Mouse (Mus musculus) midbrain, embryonic 14.5 days (tissue): ENCODE measurements at regions not wholly inside any gene's neighbourhood (a gene's known extent, or its start where the extent isn't known, plus 50 kb on each side); places are given as distances from the start of the nearest gene placed in this dataset.
"Not testable (repeated sequence)": the region's sequence is repeated elsewhere in the genome, so short reads cannot be mapped to it uniquely, and the experiment has no call there.

ENCODE experiments used
- ATAC-seq: fragments of 200-750 bp; cut with Nextera tagmentation; 2 replicates; pipeline ENCODE4 v1.8.0; 2017; ENCODE audit warnings: moderate number of reproducible peaks, moderate library complexity; ENCODE audit not compliant: low FRiP score, low TSS enrichment
- DNase-seq: peaks from one replicate; pipeline ENCODE4 v3.0.0-alpha.2; 2015
- H3K27ac ChIP-seq: fragments of 300-500 bp; sonication (generic); replicated peaks from 2 replicates; pipeline ENCODE4 v1.5.1; 2014; ENCODE audit warnings: mild to moderate bottlenecking, low read depth, low read length, moderate library complexity
- H3K27me3 ChIP-seq: fragments of 300-500 bp; sonication (generic); 2 replicates; pipeline ENCODE4 v1.6.1; 2014; ENCODE audit warnings: low read length, control low read depth, mixed read lengths; ENCODE audit not compliant: control insufficient read depth, insufficient read depth
- H3K36me3 ChIP-seq: fragments of 300-500 bp; sonication (generic); 2 replicates; pipeline ENCODE4 v1.6.1; 2014; ENCODE audit warnings: low read length, control low read depth; ENCODE audit not compliant: control insufficient read depth, insufficient read depth
- H3K4me1 ChIP-seq: fragments of 300-500 bp; sonication (generic); 2 replicates; pipeline ENCODE4 v1.6.1; 2014; ENCODE audit warnings: mild to moderate bottlenecking, antibody characterized with exemption, low read length, control low read depth; ENCODE audit not compliant: control insufficient read depth, insufficient read depth
- H3K4me2 ChIP-seq: fragments of 300-500 bp; sonication (generic); 2 replicates; pipeline ENCODE4 v1.6.1; 2014; ENCODE audit warnings: mild to moderate bottlenecking, low read length, moderate library complexity
- H3K4me3 ChIP-seq: fragments of 300-500 bp; sonication (generic); replicated peaks from 2 replicates; pipeline ENCODE4 v1.5.1; 2014; ENCODE audit warnings: low read depth, low read length
- H3K9ac ChIP-seq: fragments of 300-500 bp; sonication (generic); replicated peaks from 2 replicates; pipeline ENCODE4 v1.6.1; 2014; ENCODE audit warnings: mild to moderate bottlenecking, low read length, moderate library complexity
- H3K9me3 ChIP-seq: fragments of 300-500 bp; sonication (generic); 2 replicates; pipeline ENCODE4 v1.6.1; 2016; ENCODE audit warnings: low read length, control low read depth, mixed read lengths; ENCODE audit not compliant: control insufficient read depth
- WGBS: fragments of 180-500 bp; shearing (Covaris S2); extraction: QIAGEN DNeasy Blood & Tissue Kit; methylation state at CpG from one replicate; pipeline ENCODE4 v1.1.7; 2014; 5-methylcytosine and 5-hydroxymethylcytosine counted together

DNA sequence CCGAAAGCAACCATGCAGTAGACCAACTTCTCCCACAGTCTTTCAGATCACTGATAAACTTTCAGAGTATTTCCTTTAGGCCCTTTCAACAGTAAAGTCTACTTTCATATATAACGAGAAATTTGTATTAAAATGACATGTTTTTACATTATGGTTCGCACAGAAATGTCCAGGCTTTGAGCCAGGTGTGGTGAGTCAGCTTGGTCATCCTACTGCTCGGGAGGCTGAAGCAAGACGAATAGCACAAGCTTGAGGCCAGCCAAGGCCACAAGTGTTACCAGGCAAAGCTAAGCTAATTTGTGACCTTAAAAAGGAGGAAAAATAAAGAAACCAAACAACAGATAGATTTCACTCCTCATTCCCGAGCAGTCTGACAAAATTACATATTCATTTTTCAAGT lies 197.0 kb upstream of the Olfr1324 start:
- H3K9ac ChIP-seq, result no peak overlapping the region
- no peak overlapping the region for H3K27ac ChIP-seq
- H3K4me3 ChIP-seq, result no peak overlapping the region
- no peak for DNase-seq
- H3K4me2 ChIP-seq, result no peak overlapping the region
- H3K9me3 ChIP-seq, result no peaks in the 10 kb centered on the region
- ATAC-seq, result no peak
- no peaks in the 10 kb centered on the region for H3K4me1 ChIP-seq
- WGBS, result 89% methylated on average over 6 of the region's 6 CpGs
- no peaks in the 10 kb centered on the region for H3K27me3 ChIP-seq
- no peaks in the 10 kb centered on the region for H3K36me3 ChIP-seq

DNA sequence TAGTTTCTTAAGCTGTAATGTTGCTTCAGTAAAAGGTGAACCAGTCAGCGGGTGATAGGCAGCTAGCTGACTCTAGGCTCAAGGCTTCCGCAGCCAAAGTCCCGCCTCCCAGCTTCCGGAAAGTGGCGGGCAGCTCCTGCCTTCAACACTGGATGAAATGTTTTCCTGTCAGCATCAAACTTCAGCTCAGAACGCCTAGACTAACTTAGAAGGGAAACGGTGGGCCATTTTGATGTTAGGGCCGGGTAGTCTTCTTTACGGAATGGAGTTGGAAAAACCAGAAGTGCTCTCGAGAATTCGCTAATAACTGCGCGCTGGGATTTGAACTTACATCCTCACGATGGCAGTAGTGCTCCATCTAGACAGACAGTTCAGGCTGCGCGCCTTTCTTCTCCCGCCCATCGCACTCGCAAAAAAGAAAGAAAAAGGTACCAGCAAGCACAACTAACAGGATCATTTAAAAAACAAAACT lies 194.7 kb upstream of the Olfr1324 start:
- DNase-seq (peak; percentile 81), ATAC-seq (no peak)
- Histone ChIP-seq H3K27me3 (no peaks in the 10 kb centered on the region), H3K36me3 (no peaks in the 10 kb centered on the region), H3K9me3 (no peaks in the 10 kb centered on the region), H3K4me2 (no peak overlapping the region), H3K4me1 (no peaks in the 10 kb centered on the region), H3K4me3 (peak overlapping the region; percentile 22; the same call in 1 of the 2 replicates), H3K9ac (no peak overlapping the region), H3K27ac (0 out of 2 replicates have a peak overlapping the region, but pooled peaks have one; percentile 9)
- 65% methylated on average over 19 of the region's 19 CpGs for WGBS

DNA sequence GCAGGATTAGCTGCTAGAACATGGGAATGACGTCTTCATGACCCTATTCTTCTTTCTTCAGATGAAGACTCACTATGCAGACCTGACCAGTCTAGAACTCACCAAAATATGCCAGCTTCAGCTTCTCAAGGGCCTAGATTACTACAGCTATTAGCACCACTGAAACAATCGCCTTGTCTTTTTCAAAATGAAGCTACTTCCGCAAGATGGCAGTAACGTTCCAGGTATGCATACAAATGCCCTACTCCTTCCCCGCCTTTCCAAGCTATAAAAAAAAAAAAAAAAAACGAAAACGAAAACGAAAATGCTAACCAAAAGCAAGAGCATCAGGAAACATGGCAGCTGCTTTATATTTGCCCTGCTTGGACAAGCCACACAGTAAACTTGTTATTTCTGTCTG lies 192.6 kb upstream of the Olfr1324 start:
- no peak overlapping the region for H3K27ac ChIP-seq
- H3K9ac ChIP-seq, result no peak overlapping the region
- no peaks in the 10 kb centered on the region for H3K36me3 ChIP-seq
- no peaks in the 10 kb centered on the region for H3K9me3 ChIP-seq
- WGBS, result 66% methylated on average over 8 of the region's 8 CpGs
- ATAC-seq, result no peak
- no peaks in the 10 kb centered on the region for H3K4me1 ChIP-seq
- no peak overlapping the region for H3K4me2 ChIP-seq
- peak; percentile 60 for DNase-seq
- no peak overlapping the region for H3K4me3 ChIP-seq
- no peaks in the 10 kb centered on the region for H3K27me3 ChIP-seq

DNA sequence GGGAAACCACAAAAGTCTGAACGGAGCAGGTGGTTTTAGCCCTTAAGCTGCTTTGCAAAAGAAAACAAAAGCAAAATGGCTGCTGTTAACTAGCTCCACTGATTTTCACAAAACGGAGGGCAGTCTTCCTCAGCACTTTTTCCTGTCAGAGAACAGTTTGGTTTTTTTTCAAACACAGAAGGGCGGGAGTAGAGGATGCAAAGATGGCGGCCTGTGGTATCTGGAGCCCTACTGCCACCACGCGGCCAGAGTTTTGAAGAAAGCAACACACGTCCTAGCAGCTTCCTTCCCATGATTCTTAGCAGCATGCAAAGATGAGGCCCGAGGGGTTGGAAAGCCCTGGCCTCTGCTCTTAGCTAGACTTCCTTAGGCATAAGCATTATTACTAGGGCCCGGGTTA lies 191.6 kb upstream of the Olfr1324 start:
- ATAC-seq (no peak; the same call in 1 of the 2 replicates), DNase-seq (peak; percentile 86)
- no peaks in the 10 kb centered on the region for H3K27me3 ChIP-seq
- no peaks in the 10 kb centered on the region for H3K9me3 ChIP-seq
- no peaks in the 10 kb centered on the region for H3K4me1 ChIP-seq
- H3K4me2 ChIP-seq, result no peak overlapping the region
- no peak overlapping the region for H3K9ac ChIP-seq
- WGBS, result 68% methylated on average over 9 of the region's 9 CpGs
- H3K27ac ChIP-seq, result peak overlapping the region; percentile 45; the same call in 1 of the 2 replicates
- H3K36me3 ChIP-seq, result no peaks in the 10 kb centered on the region
- no peak overlapping the region for H3K4me3 ChIP-seq

DNA sequence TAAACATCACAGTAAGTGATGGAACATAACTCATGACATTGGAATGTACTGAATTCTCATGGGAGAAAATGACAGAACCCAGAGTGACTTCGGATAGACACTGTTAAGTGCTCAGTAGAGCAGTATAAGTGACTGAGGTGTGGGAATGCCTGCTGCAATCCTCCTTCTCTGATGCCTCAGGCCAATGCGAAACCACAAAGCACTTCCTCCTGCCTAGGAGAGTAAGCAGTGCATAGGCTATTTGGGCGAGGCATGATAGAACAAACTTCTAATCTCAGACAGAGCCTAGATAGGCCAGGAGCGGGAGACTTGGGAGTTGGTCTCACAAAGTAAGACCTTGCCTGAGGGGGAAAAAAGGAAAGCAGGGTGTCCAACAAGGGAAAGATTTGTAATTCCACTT lies 190.6 kb upstream of the Olfr1324 start:
- 83% methylated on average over 4 of the region's 4 CpGs for WGBS
- Histone ChIP-seq H3K9me3 (no peaks in the 10 kb centered on the region), H3K36me3 (no peaks in the 10 kb centered on the region), H3K9ac (no peak overlapping the region), H3K27me3 (no peaks in the 10 kb centered on the region), H3K4me1 (no peaks in the 10 kb centered on the region), H3K4me2 (no peak overlapping the region), H3K27ac (no peak overlapping the region), H3K4me3 (no peak overlapping the region)
- no peak for ATAC-seq
- DNase-seq, result no peak

DNA sequence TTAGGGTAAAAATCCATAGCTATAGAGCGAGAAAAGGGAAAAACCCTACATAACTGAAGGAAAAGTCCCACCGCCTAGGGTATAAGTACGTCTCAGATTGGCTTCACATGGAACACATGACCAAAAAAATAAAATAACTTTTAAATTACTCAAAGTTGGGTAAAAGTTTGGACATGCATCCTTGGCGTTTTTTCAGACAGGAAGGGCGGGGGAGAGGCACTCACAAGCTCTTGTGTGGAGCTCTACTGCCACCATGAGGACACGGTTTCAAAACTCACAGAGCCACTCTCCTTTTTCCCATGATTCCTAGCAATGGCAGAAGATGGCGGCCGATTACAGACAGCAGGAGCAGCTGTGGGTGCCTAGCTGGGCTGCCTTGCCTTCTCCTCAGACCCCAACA lies 188.6 kb upstream of the Olfr1324 start:
- H3K36me3 ChIP-seq, ATAC-seq, H3K9me3 ChIP-seq, H3K27me3 ChIP-seq, H3K4me1 ChIP-seq, H3K4me2 ChIP-seq, H3K4me3 ChIP-seq, H3K9ac ChIP-seq, H3K27ac ChIP-seq: not testable (repeated sequence)
- DNase-seq, result peak; percentile 51
- WGBS, result 65% methylated on average over 8 of the region's 8 CpGs

DNA sequence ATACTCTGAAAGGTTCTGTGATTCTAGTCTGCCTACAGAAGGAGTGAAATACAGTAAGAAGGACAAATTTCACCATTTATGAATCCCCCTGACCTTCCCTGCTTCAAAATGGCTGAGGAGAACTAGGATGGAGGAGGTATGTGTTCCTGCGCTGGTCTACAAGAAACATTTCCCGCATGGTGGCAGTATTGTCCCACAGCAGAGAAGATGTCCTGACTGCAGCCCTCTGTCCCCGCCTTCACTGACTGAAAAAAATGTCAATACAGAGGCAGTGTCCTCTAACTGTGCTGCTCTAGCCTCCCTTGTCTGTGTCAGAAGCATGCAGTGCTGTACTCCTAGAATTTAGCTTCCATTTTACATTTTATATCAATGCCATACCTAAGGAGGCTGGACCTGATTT lies 186.6 kb upstream of the Olfr1324 start:
- ATAC-seq, H3K9me3 ChIP-seq, H3K27ac ChIP-seq, H3K4me1 ChIP-seq, H3K4me3 ChIP-seq, H3K27me3 ChIP-seq, H3K9ac ChIP-seq, H3K36me3 ChIP-seq: not testable (repeated sequence)
- WGBS, result 64% methylated on average over 3 of the region's 3 CpGs
- DNase-seq, result peak; percentile 84
- H3K4me2 ChIP-seq, result peak overlapping the region; percentile 34; the same call in 1 of the 2 replicates

DNA sequence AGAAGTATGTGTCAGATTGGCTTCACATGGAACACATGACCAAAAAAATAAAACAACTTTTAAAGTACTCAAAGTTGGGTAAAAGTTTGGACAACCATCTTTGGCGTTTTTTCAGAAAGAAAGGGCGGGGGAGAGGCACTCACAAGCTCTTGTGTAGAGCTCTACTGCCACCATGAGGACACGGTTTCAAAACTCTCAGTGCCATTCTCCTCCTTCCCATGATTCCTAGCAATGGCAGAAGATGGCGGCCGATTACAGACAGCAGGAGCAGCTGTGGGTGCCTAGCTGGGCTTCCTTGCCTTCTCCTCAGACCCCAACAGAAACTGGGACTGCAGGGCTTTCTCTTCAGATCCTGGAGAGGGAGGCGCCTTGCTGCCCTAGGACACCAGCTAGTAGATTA lies 186.1 kb upstream of the Olfr1324 start:
- 68% methylated on average over 6 of the region's 6 CpGs for WGBS
- not testable (repeated sequence) for H3K27me3 ChIP-seq, H3K36me3 ChIP-seq, H3K9me3 ChIP-seq, H3K4me1 ChIP-seq, ATAC-seq, H3K27ac ChIP-seq, H3K9ac ChIP-seq, H3K4me3 ChIP-seq
- DNase-seq, result peak; percentile 74
- H3K4me2 ChIP-seq, result peak overlapping the region; percentile 34; the same call in 1 of the 2 replicates

DNA sequence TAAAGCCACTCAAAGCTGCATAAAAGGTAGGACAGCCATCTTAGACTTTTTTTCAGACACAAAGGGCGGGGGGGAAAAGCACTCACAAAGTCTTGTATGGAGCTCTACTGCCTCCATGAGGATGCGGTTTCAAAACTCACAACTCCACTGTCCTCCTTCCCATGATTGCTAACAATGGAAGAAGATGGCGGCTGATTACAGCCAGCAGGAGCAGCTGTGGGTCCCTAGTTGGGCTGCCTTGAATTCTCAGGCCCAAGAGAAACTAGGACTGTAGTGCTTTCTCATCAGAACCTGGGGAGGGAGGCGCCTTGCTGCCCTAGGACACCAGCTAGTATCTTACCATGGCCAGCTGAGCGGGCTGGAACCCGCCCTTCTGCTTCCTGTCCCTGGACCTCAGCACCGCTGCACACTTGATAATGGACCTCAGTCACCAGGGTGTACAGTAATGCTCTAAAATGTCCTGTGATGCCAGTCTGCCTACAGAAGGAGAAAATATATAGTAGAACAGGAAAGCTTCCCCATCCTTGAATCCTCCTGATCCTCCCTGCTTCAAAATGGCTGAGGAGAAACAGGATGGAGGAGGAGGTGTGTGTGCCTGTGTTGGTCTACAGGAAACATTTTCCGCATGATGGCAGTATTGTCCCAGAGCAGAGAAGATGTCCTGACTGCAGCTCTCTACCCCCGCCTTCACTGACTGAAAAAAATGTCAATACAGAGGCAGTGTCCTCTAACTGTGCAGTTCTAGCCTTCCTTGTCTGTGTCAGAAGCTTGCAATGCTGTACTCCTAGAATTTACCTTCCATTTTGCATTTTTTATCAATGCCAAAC lies 183.7 kb upstream of the Olfr1324 start:
- Histone ChIP-seq H3K27me3 (no peaks in the 10 kb centered on the region), H3K4me1 (no peaks in the 10 kb centered on the region), H3K4me3 (peak overlapping the region; percentile 22; the same call in 1 of the 2 replicates), H3K4me2 (peak overlapping the region; percentile 43), H3K9ac (peak overlapping the region; percentile 45; the same call in 1 of the 2 replicates), H3K27ac (peak overlapping the region; percentile 80), H3K36me3 (0 out of 2 replicates have a peak, but pooled peaks cover 4% of the 10 kb centered on the region), H3K9me3 (no peaks in the 10 kb centered on the region)
- 60% methylated on average over 9 of the region's 9 CpGs for WGBS
- no peak; the same call in 1 of the 2 replicates for ATAC-seq
- DNase-seq, result peak; percentile 87
